Mouse (Mus musculus) intestine, embryonic 15.5 days (tissue): ENCODE data around the gene Igdcc3. TPM values are rescaled to one million over a fixed set of nuclear protein-coding genes. Genes with fewer than 3 reads are reported as not detected.

ENCODE experiments used
- ATAC-seq: fragments of 200-750 bp; cut with Nextera tagmentation; 2 replicates; pipeline ENCODE4 v1.8.0; 2017; ENCODE audit warnings: moderate TSS enrichment, moderate library complexity
- H3K27ac ChIP-seq: fragments of 300-500 bp; sonication (generic); 2 replicates; pipeline ENCODE4 v1.5.1; 2015; ENCODE audit warnings: mild to moderate bottlenecking, inconsistent platforms
- H3K27me3 ChIP-seq: fragments of 300-500 bp; sonication (generic); replicated peaks from 2 replicates; pipeline ENCODE4 v1.6.1; 2015; ENCODE audit warnings: inconsistent platforms
- H3K36me3 ChIP-seq: fragments of 300-500 bp; sonication (generic); 2 replicates; pipeline ENCODE4 v1.6.1; 2015; ENCODE audit warnings: inconsistent platforms
- H3K4me1 ChIP-seq: fragments of 300-500 bp; sonication (generic); replicated peaks from 2 replicates; pipeline ENCODE4 v1.6.1; 2015; ENCODE audit warnings: inconsistent platforms
- H3K4me2 ChIP-seq: fragments of 300-500 bp; sonication (generic); replicated peaks from 2 replicates; pipeline ENCODE4 v1.6.1; 2015; ENCODE audit warnings: mild to moderate bottlenecking, inconsistent platforms
- H3K4me3 ChIP-seq: fragments of 300-500 bp; sonication (generic); replicated peaks from 2 replicates; pipeline ENCODE4 v1.5.1; 2015; ENCODE audit warnings: inconsistent platforms
- H3K9ac ChIP-seq: fragments of 300-500 bp; sonication (generic); 2 replicates; pipeline ENCODE4 v1.6.1; 2015; ENCODE audit warnings: inconsistent platforms
- H3K9me3 ChIP-seq: fragments of 300-500 bp; sonication (generic); 2 replicates; pipeline ENCODE4 v1.6.1; 2016; ENCODE audit warnings: inconsistent platforms
- WGBS: fragments of 180-500 bp; shearing (Covaris S2); methylation state at CpG from one replicate; pipeline ENCODE4 v1.1.7; 2015; 5-methylcytosine and 5-hydroxymethylcytosine counted together
- polyA plus RNA-seq: library from polyadenylated mRNA; unstranded; fragments of >200 nt; fragmentation: Nextera tagmentation; extraction: Ambion mirVana; gene quantifications from 2 replicates; pipeline ENCODE4 v1.2.1, GENCODE M21; 2015

Gene Igdcc3
- polyA plus RNA-seq, 1 experiment from 2014 or later = 0.99 TPM

- no peaks in the 10 kb centered on the region for H3K27me3 ChIP-seq
- H3K9ac ChIP-seq = no peak overlapping the region
- ATAC-seq = no peak
- no peak overlapping the region for H3K4me2 ChIP-seq
- H3K9me3 ChIP-seq = no peaks in the 10 kb centered on the region
- no peak overlapping the region for H3K27ac ChIP-seq
- no peaks in the 10 kb centered on the region for H3K4me1 ChIP-seq
- peaks cover 14% of the 10 kb centered on the region for H3K36me3 ChIP-seq
- 76% methylated on average over 2 of the region's 2 CpGs for WGBS
- H3K4me3 ChIP-seq = no peak overlapping the region
Measured at GRCm38 (mm10) chr9:65115891-65116290, 25.1 kb upstream of the Igdcc3 start.

- no peak for ATAC-seq
- Histone ChIP-seq H3K27ac (no peak overlapping the region), H3K36me3 (peaks cover 14% of the 10 kb centered on the region), H3K9me3 (no peaks in the 10 kb centered on the region), H3K4me3 (no peak overlapping the region), H3K9ac (no peak overlapping the region), H3K4me1 (no peaks in the 10 kb centered on the region), H3K4me2 (no peak overlapping the region), H3K27me3 (0 out of 2 replicates have a peak, but pooled peaks cover under 1% of the 10 kb centered on the region)
- 72% methylated on average over 2 of the region's 2 CpGs for WGBS
Measured at GRCm38 (mm10) chr9:65117516-65117915, 23.5 kb upstream of the Igdcc3 start.

- no peak overlapping the region for H3K4me2 ChIP-seq
- H3K36me3 ChIP-seq = peaks cover 6% of the 10 kb centered on the region
- 0 out of 2 replicates have a peak, but pooled peaks cover 6% of the 10 kb centered on the region for H3K27me3 ChIP-seq
- no peak overlapping the region for H3K4me3 ChIP-seq
- H3K4me1 ChIP-seq = peaks cover 8% of the 10 kb centered on the region; the same call in 1 of the 2 replicates
- 17% methylated on average over 3 of the region's 3 CpGs for WGBS
- H3K9me3 ChIP-seq = no peaks in the 10 kb centered on the region
- ATAC-seq = peak; percentile 76
- H3K9ac ChIP-seq = no peak overlapping the region
- H3K27ac ChIP-seq = no peak overlapping the region
Measured at GRCm38 (mm10) chr9:65120935-65121334, 20.1 kb upstream of the Igdcc3 start.

- Histone ChIP-seq H3K9ac (no peak overlapping the region), H3K4me2 (no peak overlapping the region), H3K9me3 (no peaks in the 10 kb centered on the region), H3K4me1 (peaks cover 8% of the 10 kb centered on the region; the same call in 1 of the 2 replicates), H3K36me3 (peaks cover 3% of the 10 kb centered on the region; the same call in 1 of the 2 replicates), H3K27ac (no peak overlapping the region), H3K4me3 (no peak overlapping the region), H3K27me3 (0 out of 2 replicates have a peak, but pooled peaks cover 6% of the 10 kb centered on the region)
- ATAC-seq = no peak
- WGBS = 46% methylated on average over 18 of the region's 18 CpGs
Measured at GRCm38 (mm10) chr9:65122545-65122944, 18.4 kb upstream of the Igdcc3 start.

GRCm38 (mm10) chr9:65123552-65124168, 17.3 kb upstream of the Igdcc3 start:
- Histone ChIP-seq H3K4me3 (peak overlapping the region; percentile 33), H3K9me3 (no peaks in the 10 kb centered on the region), H3K27ac (no peak overlapping the region), H3K9ac (peak overlapping the region; percentile 42), H3K36me3 (0 out of 2 replicates have a peak, but pooled peaks cover 3% of the 10 kb centered on the region), H3K4me2 (peak overlapping the region; percentile 77), H3K27me3 (0 out of 2 replicates have a peak, but pooled peaks cover 6% of the 10 kb centered on the region), H3K4me1 (peaks cover 8% of the 10 kb centered on the region; the same call in 1 of the 2 replicates)
- peak; percentile 35 for ATAC-seq
- 12% methylated on average over 48 of the region's 48 CpGs for WGBS

GRCm38 (mm10) chr9:65128123-65128815, 12.7 kb upstream of the Igdcc3 start:
- peaks cover 8% of the 10 kb centered on the region; the same call in 1 of the 2 replicates for H3K36me3 ChIP-seq
- H3K4me3 ChIP-seq = no peak overlapping the region
- H3K9me3 ChIP-seq = no peaks in the 10 kb centered on the region
- H3K4me1 ChIP-seq = peaks cover 7% of the 10 kb centered on the region; the same call in 1 of the 2 replicates
- H3K9ac ChIP-seq = no peak overlapping the region
- no peak overlapping the region; the same call in 1 of the 2 replicates for H3K4me2 ChIP-seq
- WGBS = 26% methylated on average over 25 of the region's 25 CpGs
- no peak overlapping the region for H3K27ac ChIP-seq
- ATAC-seq = peak; percentile 34; the same call in 1 of the 2 replicates
- H3K27me3 ChIP-seq = 0 out of 2 replicates have a peak, but pooled peaks cover 4% of the 10 kb centered on the region

GRCm38 (mm10) chr9:65131717-65132116, 9.3 kb upstream of the Igdcc3 start:
- no peaks in the 10 kb centered on the region for H3K9me3 ChIP-seq
- no peak overlapping the region for H3K4me2 ChIP-seq
- no peak overlapping the region for H3K4me3 ChIP-seq
- WGBS = 83% methylated on average over 5 of the region's 5 CpGs
- no peak overlapping the region for H3K27ac ChIP-seq
- H3K4me1 ChIP-seq = no peaks in the 10 kb centered on the region
- H3K9ac ChIP-seq = no peak overlapping the region
- H3K27me3 ChIP-seq = no peaks in the 10 kb centered on the region
- no peak for ATAC-seq
- peaks cover 13% of the 10 kb centered on the region for H3K36me3 ChIP-seq

GRCm38 (mm10) chr9:65133739-65134138, 7.2 kb upstream of the Igdcc3 start:
- H3K4me1 ChIP-seq = no peaks in the 10 kb centered on the region
- H3K4me2 ChIP-seq = no peak overlapping the region
- no peak overlapping the region for H3K9ac ChIP-seq
- 6% methylated on average over 10 of the region's 10 CpGs for WGBS
- no peak overlapping the region for H3K27ac ChIP-seq
- no peaks in the 10 kb centered on the region for H3K9me3 ChIP-seq
- peaks cover 10% of the 10 kb centered on the region for H3K36me3 ChIP-seq
- ATAC-seq = peak; percentile 56
- no peaks in the 10 kb centered on the region for H3K27me3 ChIP-seq
- no peak overlapping the region for H3K4me3 ChIP-seq

GRCm38 (mm10) chr9:65135126-65135525, 5.9 kb upstream of the Igdcc3 start:
- WGBS = 93% methylated on average over 4 of the region's 4 CpGs
- no peak overlapping the region for H3K4me2 ChIP-seq
- no peak overlapping the region for H3K9ac ChIP-seq
- H3K9me3 ChIP-seq = no peaks in the 10 kb centered on the region
- peaks cover 9% of the 10 kb centered on the region for H3K36me3 ChIP-seq
- no peaks in the 10 kb centered on the region; the same call in 1 of the 2 replicates for H3K4me1 ChIP-seq
- H3K27ac ChIP-seq = no peak overlapping the region
- H3K4me3 ChIP-seq = no peak overlapping the region
- H3K27me3 ChIP-seq = 0 out of 2 replicates have a peak, but pooled peaks cover 3% of the 10 kb centered on the region
- no peak for ATAC-seq

GRCm38 (mm10) chr9:65140491-65140890, 498 bp upstream of the Igdcc3 start:
- Histone ChIP-seq H3K9ac (peak overlapping the region; percentile 74), H3K4me3 (peak overlapping the region; percentile 75), H3K9me3 (no peaks in the 10 kb centered on the region), H3K27ac (0 out of 2 replicates have a peak overlapping the region, but pooled peaks have one; percentile 73), H3K4me2 (peak overlapping the region; percentile 100), H3K4me1 (peaks cover 17% of the 10 kb centered on the region), H3K36me3 (no peaks in the 10 kb centered on the region), H3K27me3 (peaks cover 6% of the 10 kb centered on the region; the same call in 1 of the 2 replicates)
- ATAC-seq = no peak
- WGBS = 4% methylated on average over 8 of the region's 8 CpGs

GRCm38 (mm10) chr9:65141306-65141975, 452 bp downstream of the Igdcc3 start:
- under 1% methylated on average over 51 of the region's 73 CpGs for WGBS
- H3K36me3 ChIP-seq = no peaks in the 10 kb centered on the region
- peaks cover 17% of the 10 kb centered on the region for H3K4me1 ChIP-seq
- H3K4me3 ChIP-seq = peak overlapping the region; percentile 75
- peaks cover 6% of the 10 kb centered on the region; the same call in 1 of the 2 replicates for H3K27me3 ChIP-seq
- H3K4me2 ChIP-seq = peak overlapping the region; percentile 100
- H3K9ac ChIP-seq = peak overlapping the region; percentile 74
- H3K27ac ChIP-seq = peak overlapping the region; percentile 73
- H3K9me3 ChIP-seq = no peaks in the 10 kb centered on the region
- ATAC-seq = peak; percentile 75

- WGBS = under 1% methylated on average over 17 of the region's 17 CpGs
- Histone ChIP-seq H3K9ac (peak overlapping the region; percentile 74), H3K4me2 (peak overlapping the region; percentile 100), H3K9me3 (no peaks in the 10 kb centered on the region), H3K4me3 (peak overlapping the region; percentile 75), H3K27ac (peak overlapping the region; percentile 73), H3K4me1 (peaks cover 17% of the 10 kb centered on the region), H3K27me3 (peaks cover 6% of the 10 kb centered on the region; the same call in 1 of the 2 replicates), H3K36me3 (no peaks in the 10 kb centered on the region)
- ATAC-seq = peak; percentile 77
Measured at GRCm38 (mm10) chr9:65141976-65142318, 958 bp downstream of the Igdcc3 start.
